Mouse (Mus musculus): ENCODE data around the gene Zap70. TPM values are rescaled to one million over a fixed set of nuclear protein-coding genes. Genes with fewer than 3 reads are reported as not detected.

The Zap70 gene
- total RNA-seq, 1 experiment: 2.5 TPM

DNA sequence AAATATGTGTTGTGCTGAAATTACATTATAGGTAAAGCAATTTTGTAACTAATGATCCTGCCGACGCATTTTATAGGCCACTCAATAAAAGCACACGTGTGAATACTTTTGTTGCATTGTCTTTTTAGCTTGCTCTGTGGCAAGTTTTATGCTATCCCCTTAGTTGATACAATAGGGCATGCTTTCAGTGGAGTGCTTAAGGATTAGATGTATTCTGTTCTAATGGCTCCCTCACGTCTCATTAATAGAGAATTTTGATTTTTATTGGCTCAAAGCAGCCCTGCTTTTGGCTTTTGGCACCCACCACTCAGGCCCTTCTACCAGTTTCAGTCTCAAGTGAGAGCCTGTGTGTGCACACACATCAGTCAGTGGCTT is 37.6 kb upstream of the Zap70 start:
- Histone ChIP-seq H3K36me3 (ENCODE audit: control insufficient read depth, insufficient read depth, low read length, poor library complexity, severe bottlenecking) (no peaks in the 10 kb centered on the region), H3K4me3 (ENCODE audit: insufficient read depth in 1 of 2, low read depth in 1 of 2, low read length in 2 of 2, poor library complexity in 1 of 2, severe bottlenecking in 1 of 2) (no peak overlapping the region), H3K9me3 (ENCODE audit: control insufficient read depth, insufficient read depth, low read depth, low read length) (no peaks in the 10 kb centered on the region), H3K9ac (ENCODE audit: insufficient read depth, low read depth, low read length, poor library complexity, severe bottlenecking) (no peak overlapping the region), H3K27ac (ENCODE audit: insufficient read depth, low read depth, low read length, poor library complexity, severe bottlenecking) (no peak overlapping the region), H3K4me1 (ENCODE audit: control insufficient read depth in 2 of 2, insufficient read depth in 2 of 2, low read length in 2 of 2, poor library complexity in 1 of 2) (no peaks in the 10 kb centered on the region)
- TF ChIP-seq HCFC1 (IDR thresholded peaks at IDR 0.05; ENCODE audit: borderline replicate concordance, insufficient read depth, low read length): no peak
- no peak for TF ChIP-seq ZNF384 (IDR thresholded peaks at IDR 0.05; ENCODE audit: low read depth, low read length)
- TF ChIP-seq CHD2 (IDR thresholded peaks at IDR 0.05; ENCODE audit: low read depth, low read length): no peak
- TF ChIP-seq MAFK (IDR thresholded peaks at IDR 0.05; ENCODE audit: insufficient read depth, low read depth, low read length): no peak
- TF ChIP-seq ZC3H11A (IDR thresholded peaks at IDR 0.05; ENCODE audit: borderline replicate concordance, low read depth, low read length): no peak
- no peak for DNase-seq (ENCODE audit: low read depth, low spot score)
- in situ Hi-C loops (cut with MboI; ENCODE audit: low sequenced_read_pairs in 2 of 2, unreplicated experiment in 2 of 2): no loop called here

DNA sequence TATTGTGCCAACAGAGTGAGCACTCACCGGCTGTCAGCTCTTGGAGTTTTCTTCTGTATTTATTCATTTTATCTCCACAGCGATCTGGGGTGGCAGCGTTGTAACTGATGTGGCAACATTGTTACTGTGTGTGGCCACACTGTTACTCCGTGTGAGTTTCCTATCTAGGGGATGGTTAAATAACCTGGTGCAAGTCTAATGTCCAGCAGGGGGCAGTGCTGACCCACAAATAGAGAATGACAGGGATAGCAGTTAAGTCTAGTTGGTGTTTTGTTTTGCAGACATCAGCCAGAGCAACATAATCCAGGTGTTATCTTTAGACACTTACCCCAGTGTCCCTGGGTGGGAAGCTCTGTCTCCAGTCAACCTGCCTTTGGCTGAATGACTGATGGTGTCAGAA is 24.3 kb upstream of the Zap70 start:
- in situ Hi-C loops (cut with MboI; ENCODE audit: low sequenced_read_pairs in 2 of 2, unreplicated experiment in 2 of 2): no loop called here
- DNase-seq (ENCODE audit: low read depth, low spot score): peak; percentile 85
- no peak overlapping the region for H3K27ac ChIP-seq (ENCODE audit: insufficient read depth, low read depth, low read length, poor library complexity, severe bottlenecking)

GRCm38 (mm10) chr1:36739231-36739630 is 22.4 kb upstream of the Zap70 start:
- no peak overlapping the region for H3K4me3 ChIP-seq (ENCODE audit: insufficient read depth in 1 of 2, low read depth in 1 of 2, low read length in 2 of 2, poor library complexity in 1 of 2, severe bottlenecking in 1 of 2)
- no peak overlapping the region for H3K27ac ChIP-seq (ENCODE audit: insufficient read depth, low read depth, low read length, poor library complexity, severe bottlenecking)
- H3K9me3 ChIP-seq (ENCODE audit: control insufficient read depth, insufficient read depth, low read depth, low read length): no peaks in the 10 kb centered on the region
- DNase-seq (ENCODE audit: low read depth, low spot score): no peak
- no peak overlapping the region for H3K9ac ChIP-seq (ENCODE audit: insufficient read depth, low read depth, low read length, poor library complexity, severe bottlenecking)
- H3K4me1 ChIP-seq (ENCODE audit: control insufficient read depth in 2 of 2, insufficient read depth in 2 of 2, low read length in 2 of 2, poor library complexity in 1 of 2): peaks cover 0 to 3% of the 10 kb centered on the region in 2 experiments; a peak in 1 of 4 replicates
- TF ChIP-seq ZNF384 (IDR thresholded peaks at IDR 0.05; ENCODE audit: low read depth, low read length): no peak
- no peak for TF ChIP-seq CHD2 (IDR thresholded peaks at IDR 0.05; ENCODE audit: low read depth, low read length)
- no peak for TF ChIP-seq ZC3H11A (IDR thresholded peaks at IDR 0.05; ENCODE audit: borderline replicate concordance, low read depth, low read length)
- no peak for TF ChIP-seq MAFK (IDR thresholded peaks at IDR 0.05; ENCODE audit: insufficient read depth, low read depth, low read length)
- TF ChIP-seq HCFC1 (IDR thresholded peaks at IDR 0.05; ENCODE audit: borderline replicate concordance, insufficient read depth, low read length): no peak
- no peaks in the 10 kb centered on the region for H3K36me3 ChIP-seq (ENCODE audit: control insufficient read depth, insufficient read depth, low read length, poor library complexity, severe bottlenecking)
- in situ Hi-C loops (cut with MboI; ENCODE audit: low sequenced_read_pairs in 2 of 2, unreplicated experiment in 2 of 2): no loop called here

More for the DNA sequence above, 24.3 kb upstream of the Zap70 start:
- no peaks in the 10 kb centered on the region for H3K4me1 ChIP-seq (ENCODE audit: control insufficient read depth in 2 of 2, insufficient read depth in 2 of 2, low read length in 2 of 2, poor library complexity in 1 of 2)
- no peak overlapping the region for H3K4me3 ChIP-seq (ENCODE audit: insufficient read depth in 1 of 2, low read depth in 1 of 2, low read length in 2 of 2, poor library complexity in 1 of 2, severe bottlenecking in 1 of 2)
- H3K36me3 ChIP-seq (ENCODE audit: control insufficient read depth, insufficient read depth, low read length, poor library complexity, severe bottlenecking): no peaks in the 10 kb centered on the region
- no peak overlapping the region for H3K9ac ChIP-seq (ENCODE audit: insufficient read depth, low read depth, low read length, poor library complexity, severe bottlenecking)
- TF ChIP-seq HCFC1 (IDR thresholded peaks at IDR 0.05; ENCODE audit: borderline replicate concordance, insufficient read depth, low read length) (no peak), ZC3H11A (IDR thresholded peaks at IDR 0.05; ENCODE audit: borderline replicate concordance, low read depth, low read length) (peak; percentile 66; the same call in 1 of the 2 replicates), ZNF384 (IDR thresholded peaks at IDR 0.05; ENCODE audit: low read depth, low read length) (no peak), CHD2 (IDR thresholded peaks at IDR 0.05; ENCODE audit: low read depth, low read length) (no peak), MAFK (IDR thresholded peaks at IDR 0.05; ENCODE audit: insufficient read depth, low read depth, low read length) (no peak)
- H3K9me3 ChIP-seq (ENCODE audit: control insufficient read depth, insufficient read depth, low read depth, low read length): no peaks in the 10 kb centered on the region

- no peaks in the 10 kb centered on the region for H3K9me3 ChIP-seq (ENCODE audit: control insufficient read depth, insufficient read depth, low read depth, low read length)
- TF ChIP-seq MAFK (IDR thresholded peaks at IDR 0.05; ENCODE audit: insufficient read depth, low read depth, low read length) (no peak), ZNF384 (IDR thresholded peaks at IDR 0.05; ENCODE audit: low read depth, low read length) (no peak), CHD2 (IDR thresholded peaks at IDR 0.05; ENCODE audit: low read depth, low read length) (no peak), HCFC1 (IDR thresholded peaks at IDR 0.05; ENCODE audit: borderline replicate concordance, insufficient read depth, low read length) (no peak), ZC3H11A (IDR thresholded peaks at IDR 0.05; ENCODE audit: borderline replicate concordance, low read depth, low read length) (no peak)
- in situ Hi-C loops (cut with MboI; ENCODE audit: low sequenced_read_pairs in 2 of 2, unreplicated experiment in 2 of 2): no loop called here
- H3K36me3 ChIP-seq (ENCODE audit: control insufficient read depth, insufficient read depth, low read length, poor library complexity, severe bottlenecking): no peaks in the 10 kb centered on the region
- peaks cover 0 to 7% of the 10 kb centered on the region in 2 experiments; a peak in 1 of 4 replicates for H3K4me1 ChIP-seq (ENCODE audit: control insufficient read depth in 2 of 2, insufficient read depth in 2 of 2, low read length in 2 of 2, poor library complexity in 1 of 2)
- no peak overlapping the region for H3K27ac ChIP-seq (ENCODE audit: insufficient read depth, low read depth, low read length, poor library complexity, severe bottlenecking)
- no peak overlapping the region for H3K4me3 ChIP-seq (ENCODE audit: insufficient read depth in 1 of 2, low read depth in 1 of 2, low read length in 2 of 2, poor library complexity in 1 of 2, severe bottlenecking in 1 of 2)
- DNase-seq (ENCODE audit: low read depth, low spot score): no peak
- H3K9ac ChIP-seq (ENCODE audit: insufficient read depth, low read depth, low read length, poor library complexity, severe bottlenecking): no peak overlapping the region
Measured at GRCm38 (mm10) chr1:36743046-36743445, 18.6 kb upstream of the Zap70 start.

All from ES-E14 (cell line).